ENCODE assay signal across 25 mouse cellular contexts in genomic region chr12:36253298-36253697, GRCm38 (mm10). TPM values are rescaled to one million over a fixed set of nuclear protein-coding genes. Genes with fewer than 3 reads are reported as not detected.
"Had no signal": no experiment of that assay in that cellular context is flagged by ENCODE, and none has a peak within 500 bp of the region (broad histone marks: within the 10 kb centered on the region; RNA-seq: fewer than 3 reads in every experiment).

Lrrc72 (minus strand) TSS chr12:36253398.

- DNase-seq: retina, postnatal 1 day; right cerebral cortex, adult 18-20 months; right cerebral cortex, postnatal 14 days; right cerebral cortex, postnatal 25 days; right cerebral cortex, postnatal 4 days; spleen, adult 18-20 months; thymus, adult 18-20 months; thymus, adult 2 months; thymus, postnatal 14 days; thymus, postnatal 25 days; thymus, postnatal 36 days; thymus, postnatal 4 days had no signal

- H3K4me3 ChIP-seq: neural tube, embryonic 12.5 days; neural tube, embryonic 13.5 days; neural tube, embryonic 15.5 days; stomach, embryonic 15.5 days had no signal

- H3K27ac ChIP-seq: neural tube, embryonic 12.5 days; neural tube, embryonic 13.5 days; neural tube, embryonic 15.5 days; stomach, embryonic 15.5 days; stomach, postnatal 0 days had no signal

- H3K27me3 ChIP-seq: neural tube, embryonic 12.5 days; neural tube, embryonic 13.5 days; neural tube, embryonic 15.5 days; stomach, embryonic 15.5 days had no signal

- H3K36me3 ChIP-seq: neural tube, embryonic 12.5 days; neural tube, embryonic 13.5 days; neural tube, embryonic 15.5 days; stomach, embryonic 15.5 days had no signal

- H3K4me1 ChIP-seq: neural tube, embryonic 12.5 days; neural tube, embryonic 13.5 days; neural tube, embryonic 15.5 days; stomach, embryonic 15.5 days had no signal

RNA-seq across cellular contexts. Expression of gene Lrrc72, which starts in this region (rescaled TPM):
- polyA plus RNA-seq: neural tube, embryonic 11.5 days; neural tube, embryonic 12.5 days; neural tube, embryonic 13.5 days; neural tube, embryonic 14.5 days; neural tube, embryonic 15.5 days; small intestine, adult 2 months; spleen, adult 2 months; stomach, embryonic 14.5 days; stomach, embryonic 15.5 days; stomach, embryonic 16.5 days; stomach, postnatal 0 days; thymus, adult 2 months; thymus, postnatal 0 days; urinary bladder, adult 2 months had no signal
